Mouse (Mus musculus): ENCODE results near the gene Ubl4a.
A peak's percentile ranks its signal among the peaks of the same experiment; 100 is the strongest.
"Not testable (repeated sequence)": the region's sequence is repeated elsewhere in the genome, so short reads cannot be mapped to it uniquely, and the experiment has no call there.

Ubl4a gene

DNA sequence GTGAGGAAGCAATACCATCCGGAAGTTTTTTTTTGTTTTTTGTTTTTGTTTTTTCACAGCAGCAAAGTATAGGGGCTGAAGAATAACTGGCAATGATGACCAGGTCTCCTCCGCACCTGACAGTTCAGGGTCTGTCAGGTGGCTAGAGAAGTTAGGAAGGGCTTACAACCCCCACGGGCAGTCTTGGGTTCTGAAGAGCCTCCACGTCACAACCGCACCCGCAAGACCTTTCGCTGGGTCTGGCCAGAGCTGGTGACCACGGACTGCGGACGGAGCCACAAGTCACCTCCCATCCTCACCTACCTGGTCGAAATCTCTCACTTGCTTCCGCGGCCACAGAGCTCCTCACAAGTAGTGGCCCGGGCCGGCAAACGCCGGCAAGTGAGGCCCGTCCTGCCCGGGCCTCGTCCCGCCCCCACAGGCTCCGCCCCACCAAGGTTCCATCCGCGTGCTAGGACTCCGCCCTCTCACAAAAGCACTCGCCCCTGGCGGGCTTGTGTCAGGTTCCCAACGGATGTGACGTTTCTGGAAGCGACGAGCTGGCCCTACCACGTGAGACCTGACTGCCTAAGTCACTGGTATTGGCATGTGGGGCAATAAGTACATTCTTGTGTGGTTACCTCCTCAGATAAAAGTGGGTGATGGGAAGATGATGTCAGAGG is at the start of gene Ubl4a, which contains the start of gene Slc10a3:
Ubl4a (minus strand) TSS at position 331 of the 662 bp plus-strand sequence.
Slc10a3 (minus strand) TSS at position 462 of the 662 bp plus-strand sequence.
- peak; percentile 92 for DNase-seq

DNA sequence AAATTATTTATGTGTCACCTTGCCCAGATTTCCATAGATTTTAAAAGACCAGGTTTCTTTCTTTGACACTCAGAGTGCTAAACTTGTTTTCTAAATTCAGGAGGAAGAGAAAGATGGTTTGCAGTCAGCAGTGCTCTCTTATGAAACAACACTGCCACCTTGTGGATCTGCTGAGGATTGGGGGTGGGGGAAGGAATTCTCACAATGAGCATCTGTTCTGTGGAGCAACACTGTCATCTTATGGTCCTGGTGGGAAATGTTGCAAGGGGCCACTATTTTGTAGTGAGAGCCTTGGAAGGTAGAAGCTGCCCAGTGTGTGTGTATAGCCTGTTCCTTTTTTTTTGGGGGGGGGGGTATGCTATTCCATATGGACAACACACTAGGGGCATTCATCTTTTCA is 40.4 kb upstream of the Ubl4a start:
- peak; percentile 74 for DNase-seq

DNA sequence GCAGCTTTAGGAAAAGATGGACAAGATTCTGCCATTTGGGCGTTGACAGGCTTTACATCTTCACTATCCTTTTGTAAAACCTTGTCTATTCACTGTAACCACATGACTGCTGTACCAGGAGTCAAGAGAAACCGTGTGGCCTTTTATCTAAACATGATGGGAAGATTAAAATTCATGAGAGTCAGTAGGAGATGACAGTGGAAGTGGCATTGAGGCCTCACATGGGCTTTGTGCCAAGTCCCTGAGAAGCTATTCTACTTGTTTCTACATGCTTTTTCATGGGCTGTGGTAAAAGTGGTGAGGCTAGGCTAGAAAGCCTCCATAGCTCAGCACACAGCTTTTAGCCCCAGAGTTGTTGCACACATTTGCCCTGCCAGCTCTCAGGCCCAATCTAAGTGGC is 35.3 kb upstream of the Ubl4a start:
- no peak for DNase-seq

DNA sequence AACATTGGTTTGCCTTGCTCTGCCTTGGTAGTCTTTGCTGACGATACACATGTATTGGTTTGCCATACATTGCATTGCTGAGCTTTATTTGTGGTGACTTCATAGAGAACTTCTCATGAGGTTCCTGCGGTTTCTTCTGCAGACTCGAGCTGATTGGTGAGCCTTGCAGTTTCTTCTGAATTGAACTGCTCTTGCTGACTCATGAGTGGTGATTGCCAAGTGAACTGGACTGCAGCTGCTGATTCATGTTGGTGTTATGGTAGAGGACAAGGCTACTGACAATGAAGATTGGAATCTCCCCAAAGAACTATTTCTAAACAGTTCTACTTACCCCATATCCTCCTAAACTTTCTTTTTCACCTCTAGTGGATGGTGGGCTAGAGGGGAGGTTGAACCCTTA is 27.1 kb upstream of the Ubl4a start:
- no peak for DNase-seq

DNA sequence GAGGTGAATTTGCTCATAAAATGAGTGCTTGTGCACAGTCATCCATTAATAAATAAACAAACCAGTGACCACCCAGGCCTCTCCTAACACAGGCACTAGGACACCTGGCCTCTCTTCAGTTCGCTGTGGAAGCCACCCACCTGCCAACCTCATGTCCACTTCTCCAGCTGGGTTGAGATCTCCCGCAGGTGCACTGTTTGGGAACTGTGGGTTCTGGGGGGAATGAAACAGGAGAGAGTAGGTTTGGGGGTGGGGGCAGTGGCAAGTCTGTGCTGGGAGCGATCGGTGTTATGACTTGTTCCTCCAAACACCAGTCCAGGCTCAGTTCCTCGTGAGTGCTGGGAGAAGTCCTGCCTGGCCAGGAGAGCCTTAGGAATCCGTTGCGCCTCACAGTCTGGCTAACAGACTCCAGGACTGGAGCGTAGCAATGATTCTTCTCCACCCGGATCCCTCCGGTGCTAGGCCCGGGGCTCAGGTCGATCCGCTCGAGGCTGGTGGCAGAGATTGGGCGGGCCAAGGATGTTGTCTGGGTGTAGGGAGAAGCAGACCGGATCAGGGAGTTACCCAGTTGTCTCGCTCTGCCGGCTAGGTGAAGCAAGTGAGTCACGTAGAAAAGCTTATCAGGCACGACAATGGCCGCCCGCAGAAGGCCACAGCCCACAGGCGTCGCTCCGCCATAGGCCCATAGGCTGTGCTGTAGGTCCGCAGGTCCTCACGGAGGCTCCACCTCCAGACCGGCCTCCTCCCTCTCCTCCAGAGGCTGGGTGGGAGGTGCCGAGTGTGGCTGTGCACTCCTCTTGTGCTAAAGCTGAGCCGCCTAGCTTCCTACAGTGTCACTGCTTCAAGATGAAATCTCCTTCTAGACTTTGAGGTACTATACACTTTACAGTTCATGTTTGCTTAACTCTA is 19.8 kb upstream of the Ubl4a start, which contains the start of the genes Fam3a and Ikbkg:
Fam3a (minus strand) TSS at position 738 of the 909 bp plus-strand sequence.
Ikbkg (plus strand) TSS at position 756 of the 909 bp plus-strand sequence.
- peak; percentile 90 for DNase-seq

DNA sequence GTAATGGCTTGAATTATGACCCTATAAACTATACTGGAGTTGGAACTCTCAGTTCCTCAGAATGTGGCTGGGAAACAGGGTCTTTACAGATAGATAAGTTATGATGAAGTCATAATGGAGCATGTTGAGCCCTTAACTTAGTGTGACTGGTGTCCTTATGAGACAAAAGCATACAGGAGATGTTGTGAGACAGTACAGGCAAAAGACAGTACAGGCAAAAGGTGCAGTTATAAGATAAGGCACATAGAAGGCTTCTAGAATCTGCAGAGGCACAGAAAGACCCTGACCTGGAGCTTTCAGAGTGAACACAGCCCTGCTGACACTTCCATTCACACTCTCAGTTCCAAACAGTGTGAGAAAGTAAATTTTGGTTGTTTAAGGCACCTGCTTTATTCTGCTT is 15.1 kb upstream of the Ubl4a start:
- DNase-seq: no peak

DNA sequence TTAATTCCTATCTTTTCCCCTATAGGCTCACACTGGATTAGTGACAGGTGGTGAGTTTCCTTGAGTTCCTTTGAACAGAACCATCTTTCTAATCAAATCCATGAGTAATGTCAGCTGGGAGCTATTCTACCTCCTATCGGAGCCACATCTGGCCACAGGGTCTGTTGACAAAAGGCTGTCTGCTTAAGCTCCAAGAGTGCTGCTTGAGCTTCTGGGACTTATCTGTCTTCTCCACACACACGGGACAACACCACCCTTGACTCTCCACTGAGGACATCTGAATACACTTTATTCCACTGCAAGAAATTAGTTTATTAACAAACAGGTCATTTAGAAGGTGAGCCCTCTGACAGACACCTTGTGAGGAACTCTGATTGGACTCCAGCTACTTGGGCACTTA is 11.4 kb upstream of the Ubl4a start:
- no peak for DNase-seq

DNA sequence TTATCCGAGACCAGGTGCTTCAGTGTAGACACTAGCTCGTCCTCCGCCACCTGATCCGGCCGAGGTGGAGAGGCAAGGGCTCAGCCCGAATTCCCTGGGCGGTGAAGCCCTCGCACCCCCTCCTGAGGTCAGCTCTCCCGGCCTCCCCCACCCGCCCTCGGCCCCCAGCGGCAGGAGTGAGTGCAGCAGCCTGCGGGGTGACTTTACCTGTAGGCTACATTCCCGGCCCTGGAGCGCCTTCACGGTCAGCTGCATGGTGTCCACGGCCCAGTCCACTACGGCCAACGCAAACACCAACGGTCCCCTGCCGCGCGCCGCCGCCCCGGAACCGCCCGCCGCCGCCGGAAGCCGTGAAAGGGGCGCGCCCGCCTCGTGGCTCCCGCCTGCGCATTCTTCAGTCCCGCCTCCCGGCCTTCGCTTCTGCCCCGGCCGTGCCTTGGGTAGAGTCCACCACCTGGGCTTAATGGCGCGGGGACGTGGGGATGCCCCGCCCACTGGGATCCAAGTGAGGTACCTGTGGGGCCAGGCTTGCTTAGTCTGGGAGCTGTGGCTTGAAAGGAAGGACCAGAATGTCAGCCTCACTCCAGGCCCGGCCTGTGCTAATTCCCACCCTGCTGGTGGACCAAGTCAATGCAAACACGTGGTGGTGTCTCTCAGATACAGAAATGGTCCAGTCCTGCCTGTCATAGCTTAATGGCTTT is 4.7 kb downstream of the Ubl4a start:
- DNase-seq: peak; percentile 86

DNA sequence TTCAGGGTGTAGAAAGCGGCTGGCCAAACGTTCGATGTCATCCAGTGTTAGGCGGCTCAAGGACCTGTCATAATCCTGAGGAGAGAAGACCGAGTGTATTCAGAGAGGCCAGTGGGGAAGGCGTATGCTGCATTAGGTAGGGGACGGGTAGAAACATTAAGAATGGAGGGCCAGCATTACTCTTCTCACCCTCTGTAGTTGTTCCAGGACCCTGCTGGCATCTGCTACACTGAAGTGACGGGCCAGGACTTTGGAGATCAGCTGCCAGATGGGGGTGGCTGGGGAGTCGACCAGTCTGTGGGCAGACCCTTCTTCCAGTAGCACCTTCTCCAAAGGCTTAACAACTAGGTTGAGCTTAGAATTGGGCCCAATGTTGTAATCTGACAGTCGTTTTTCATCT is 5.5 kb downstream of the Ubl4a start:
- no peak for DNase-seq

DNA sequence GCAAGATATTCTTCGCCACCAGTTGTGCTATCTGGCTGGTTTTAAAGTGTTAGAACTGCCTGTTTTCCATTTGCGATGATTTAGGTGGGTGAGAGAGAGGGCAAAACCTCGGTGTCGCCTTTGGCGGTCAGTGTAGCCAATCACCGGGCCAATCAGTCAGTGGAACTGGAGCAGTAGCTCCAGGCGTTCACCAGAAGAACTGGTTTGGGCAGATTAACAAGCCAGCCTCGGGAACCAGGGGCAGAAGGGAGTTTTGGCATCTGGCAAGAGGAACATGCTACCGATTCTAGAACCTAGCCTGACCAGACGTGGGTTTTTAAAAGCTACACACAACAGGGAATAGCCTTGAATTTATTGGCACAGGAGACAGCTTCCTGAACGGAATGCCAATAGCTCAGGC is 13.8 kb downstream of the Ubl4a start:
- peak; percentile 28 for DNase-seq

DNA sequence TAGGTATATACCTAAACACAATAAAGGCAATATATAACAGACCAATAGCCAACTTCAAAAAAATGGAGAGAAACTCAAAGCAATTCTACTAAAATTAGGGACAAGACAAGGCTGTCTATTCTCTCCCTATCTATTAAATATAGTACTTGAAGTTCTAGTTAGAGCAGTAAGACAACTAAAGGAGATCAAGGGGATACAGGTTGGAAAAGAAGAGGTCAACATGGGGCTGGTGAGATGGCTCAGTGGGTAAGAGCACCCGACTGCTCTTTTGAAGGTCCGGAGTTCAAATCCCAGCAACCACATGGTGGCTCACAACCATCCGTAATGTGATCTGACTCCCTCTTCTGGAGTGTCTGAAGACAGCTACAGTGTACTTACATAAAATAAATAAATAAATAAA is 15.9 kb downstream of the Ubl4a start:
- not testable (repeated sequence) for DNase-seq

DNA sequence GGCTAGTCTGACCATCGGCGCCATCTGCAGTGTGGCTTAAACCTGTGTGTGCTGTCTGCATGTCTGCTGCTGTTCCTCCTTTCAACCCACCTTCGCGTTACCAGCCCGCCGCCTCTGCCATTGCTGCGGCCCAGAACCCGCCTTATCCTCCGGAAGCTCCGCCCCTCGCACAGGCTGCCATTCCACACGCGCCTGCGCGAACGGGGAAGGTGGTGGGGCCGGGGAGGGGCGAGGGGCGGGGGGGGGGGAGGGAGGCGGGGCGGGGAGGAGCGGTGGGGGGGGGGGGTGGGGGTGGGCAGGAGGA is 19.6 kb downstream of the Ubl4a start, which contains the start of gene Lage3:
Lage3 (minus strand) TSS at position 152 of the 304 bp plus-strand sequence.
- DNase-seq: peak; percentile 89

DNA sequence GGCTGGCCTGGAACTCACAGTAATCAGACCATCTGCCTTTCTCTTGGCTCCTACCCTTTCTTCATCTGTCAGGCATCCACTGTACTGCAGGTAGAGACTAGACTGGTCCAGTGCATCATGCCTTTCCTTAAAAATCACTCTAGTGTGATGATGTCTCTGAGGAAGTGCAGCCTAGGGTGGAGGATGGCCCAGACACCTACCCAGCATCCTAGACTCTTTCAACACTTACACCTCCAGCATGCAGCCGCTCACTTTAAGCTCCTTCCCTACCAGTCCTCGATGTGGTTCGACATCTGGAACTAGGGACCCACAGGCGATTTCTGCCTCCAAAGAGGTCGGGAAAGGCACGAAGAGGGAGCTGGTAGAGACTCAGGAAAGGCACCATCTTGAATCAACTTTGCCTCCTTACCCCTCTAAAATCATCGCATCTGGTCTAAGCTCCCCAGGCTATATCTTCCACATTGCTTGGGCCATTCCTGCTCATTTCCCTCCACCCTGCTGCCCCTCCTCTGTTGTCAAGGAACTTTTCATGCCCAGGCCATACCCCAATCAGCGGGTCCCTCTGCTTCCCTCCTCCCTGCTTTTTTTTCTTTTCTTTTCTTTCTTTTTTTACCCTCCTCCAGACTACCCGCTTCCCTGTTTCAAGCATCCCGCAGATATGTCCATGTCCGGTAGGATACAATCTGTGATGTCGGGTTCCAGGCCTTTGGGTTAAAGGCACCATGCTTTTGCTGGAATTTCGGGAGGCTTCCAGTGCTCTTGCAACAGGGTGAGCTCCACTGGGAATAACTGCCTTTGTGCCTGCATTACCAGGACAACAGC is 20.2 kb downstream of the Ubl4a start:
- DNase-seq: no peak

DNA sequence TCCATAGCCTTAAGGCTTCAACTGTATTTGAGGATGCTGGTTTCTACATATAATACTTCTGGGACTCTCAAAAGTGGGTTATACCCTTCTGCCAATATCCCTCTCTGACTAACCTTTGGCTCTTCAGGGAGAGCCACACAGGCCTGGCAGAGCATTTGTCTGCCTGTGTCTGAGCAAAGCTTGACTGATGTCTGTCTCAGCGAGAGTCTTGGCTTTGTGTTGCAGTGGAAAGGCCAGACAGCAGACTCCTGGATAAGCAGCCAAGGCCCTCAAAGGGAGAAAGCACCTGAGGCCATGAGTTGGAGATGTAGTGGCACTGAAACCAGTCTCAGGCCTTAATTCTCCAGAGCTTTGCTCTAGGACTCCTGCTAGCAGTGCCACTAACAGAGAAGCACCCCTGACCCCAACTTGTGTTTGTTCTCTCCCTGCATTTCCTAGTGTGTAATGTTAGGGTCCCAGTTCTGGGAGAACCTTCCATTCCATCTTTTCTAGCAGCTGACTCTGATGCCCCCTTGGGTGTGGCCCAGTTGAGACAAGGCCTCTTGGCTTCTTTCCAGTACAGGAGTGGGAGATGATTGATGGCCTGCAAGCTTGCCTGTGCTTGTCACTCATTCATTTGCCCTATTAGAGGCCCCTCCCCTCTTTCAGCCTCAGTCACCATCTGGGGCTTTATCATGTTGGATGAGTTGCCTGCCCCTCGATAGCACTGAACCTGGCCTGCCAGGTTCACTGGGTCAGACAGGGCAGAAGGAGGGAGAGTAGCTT is 42.7 kb downstream of the Ubl4a start:
- DNase-seq: no peak

DNA sequence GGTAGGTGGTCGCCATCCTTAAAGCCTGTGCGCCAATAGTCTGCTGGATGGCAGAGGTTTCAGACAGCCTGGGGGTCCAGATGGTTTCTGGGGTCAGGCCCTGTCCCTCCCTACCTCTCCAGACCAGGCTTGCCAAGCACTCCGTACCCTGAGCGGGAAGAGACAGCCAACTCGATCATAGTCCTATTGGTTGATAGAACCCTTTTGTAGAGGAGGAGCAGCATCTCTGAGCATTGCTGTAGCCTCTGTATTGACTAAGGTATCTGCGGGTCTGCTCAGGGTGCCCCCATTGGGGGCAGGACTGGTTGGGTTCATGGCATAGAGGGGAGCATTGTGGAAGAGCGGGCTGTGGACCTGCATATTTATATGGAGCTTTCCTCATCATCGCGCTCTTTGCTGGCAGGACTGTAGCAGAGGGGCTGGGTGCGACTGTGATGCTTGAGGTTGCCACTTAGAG is 43.8 kb downstream of the Ubl4a start:
- no peak for DNase-seq

DNA sequence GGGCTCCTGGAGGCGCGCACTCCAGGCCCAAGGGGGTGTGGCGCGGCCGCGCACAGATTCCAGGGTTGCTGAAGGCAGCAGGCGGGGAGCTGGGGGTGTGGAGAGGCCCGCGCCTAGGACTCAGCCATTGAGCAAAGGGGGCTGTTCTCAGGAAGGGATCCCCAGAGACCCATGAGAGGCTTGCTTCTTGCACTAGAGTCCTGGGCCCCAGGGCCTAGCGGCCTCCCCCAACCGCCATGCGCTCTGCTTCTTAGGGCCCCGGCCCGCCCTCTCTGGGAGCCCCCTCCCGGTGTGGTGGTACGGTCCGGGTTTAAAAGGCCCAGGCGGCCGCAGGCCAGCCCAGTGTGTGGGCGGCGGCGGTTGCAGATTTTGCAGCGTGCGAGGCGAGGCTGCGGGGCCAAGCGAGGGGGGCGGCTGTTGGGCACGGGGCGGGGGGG is 44.3 kb downstream of the Ubl4a start, which contains the start of gene Plxna3:
Plxna3 (plus strand) TSS at position 342 of the 437 bp plus-strand sequence.
- DNase-seq: peak; percentile 74
